Mouse (Mus musculus) testis, adult 2 months (tissue): ENCODE data around the gene Nfe2l3.

Experiments used
- CTCF ChIP-seq: fragments of 200-500 bp; IDR thresholded peaks from 2 replicates; pipeline ENCODE4 v1.5.1; 2012; ENCODE audit warnings: low read depth, mild to moderate bottlenecking, inconsistent platforms, low read length, moderate library complexity; ENCODE audit not compliant: control insufficient read depth, insufficient read depth, insufficient replicate concordance
- POLR2A ChIP-seq: fragments of 200-500 bp; IDR thresholded peaks from 2 replicates; pipeline ENCODE4 v1.6.1; 2012; ENCODE audit warnings: low read depth, mild to moderate bottlenecking, inconsistent platforms, low read length, moderate library complexity; ENCODE audit not compliant: control insufficient read depth

DNA sequence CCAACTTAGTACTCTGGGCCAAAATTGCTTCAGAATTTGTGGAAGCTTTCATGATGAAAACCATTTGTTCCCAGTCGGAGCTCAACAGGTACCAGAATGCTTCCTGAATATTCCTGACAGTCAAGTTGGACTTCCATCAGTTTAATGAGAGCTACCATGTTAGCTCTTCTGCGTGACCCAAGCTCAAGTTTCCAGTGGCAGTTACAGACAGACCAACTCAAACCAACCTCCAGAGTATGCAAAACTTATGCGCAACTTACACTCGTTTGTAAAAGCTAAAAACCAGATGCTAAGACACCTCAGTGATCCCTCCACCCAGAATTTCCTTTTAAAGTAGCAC, 27.5 kb downstream of the Nfe2l3 start:
- TF ChIP-seq POLR2A: no peak
- no peak for TF ChIP-seq CTCF
